ENCODE assay signal across 18 mouse cellular contexts in genomic region chr2:114968651-114969050, GRCm38 (mm10).
DNase-seq lines count a peak whose midpoint lies in the region; ATAC-seq and TF ChIP-seq lines count a peak whose summit lies in the region.
"Had no signal": no experiment of that assay in that cellular context is flagged by ENCODE, and none has a peak within 500 bp of the region (broad histone marks: within the 10 kb centered on the region; RNA-seq: fewer than 3 reads in every experiment).

No protein-coding gene starts in this region.

- H3K9me3 ChIP-seq in midbrain, postnatal 0 days (ENCODE audit: low read length) = no peaks in the 10 kb centered on the region
- H3K9me3 ChIP-seq: hindbrain, embryonic 13.5 days; intestine, embryonic 15.5 days had no signal

- DNase-seq in frontal cortex, adult 2 months (ENCODE audit: extremely low spot score in 1 of 2, low spot score in 1 of 2) = peak; percentile 2 to 11
- DNase-seq in frontal cortex, postnatal 14 days (ENCODE audit: low spot score in 2 of 2) = no peak
- DNase-seq in right cerebral cortex, adult 18-20 months = peak; percentile 1
- DNase-seq in right cerebral cortex, postnatal 14 days = no peak
- DNase-seq in telencephalon, adult 2 months (ENCODE audit: low read depth, low spot score) = peak; percentile 34
- DNase-seq in midbrain, postnatal 0 days (ENCODE audit: low spot score) = no peak
- DNase-seq: adrenal gland, adult 2 months; adrenal gland, postnatal 14 days; cerebellum, adult 18-20 months; cerebellum, adult 9-10 months; cerebellum, postnatal 14 days; gastrocnemius, postnatal 14 days had no signal

- TF ChIP-seq CTCF in midbrain, postnatal 0 days (IDR thresholded peaks at IDR 0.05) = no peak

- no peak overlapping the region for H3K9ac ChIP-seq in midbrain, postnatal 0 days (replicated peaks; ENCODE audit: low read length, poor library complexity, severe bottlenecking)
- H3K9ac ChIP-seq: hindbrain, embryonic 13.5 days; intestine, embryonic 15.5 days had no signal

- WGBS in midbrain, postnatal 0 days = 41% methylated on average over 1 of the region's 1 CpGs

- no peak overlapping the region for H3K4me3 ChIP-seq in midbrain, postnatal 0 days (ENCODE audit: low read depth, low read length)
- H3K4me3 ChIP-seq: hindbrain, embryonic 13.5 days; intestine, embryonic 15.5 days had no signal

- no peak overlapping the region for H3K27ac ChIP-seq in midbrain, postnatal 0 days (ENCODE audit: low read depth, low read length)
- H3K27ac ChIP-seq: hindbrain, embryonic 13.5 days; intestine, embryonic 15.5 days had no signal

- no peaks in the 10 kb centered on the region for H3K36me3 ChIP-seq in midbrain, postnatal 0 days (ENCODE audit: insufficient read depth, low read length)
- H3K36me3 ChIP-seq: hindbrain, embryonic 13.5 days; intestine, embryonic 15.5 days had no signal

- H3K4me2 ChIP-seq in midbrain, postnatal 0 days (ENCODE audit: low read depth, low read length, poor library complexity, severe bottlenecking) = no peak overlapping the region
- H3K4me2 ChIP-seq: heart, embryonic 11.5 days; hindbrain, embryonic 13.5 days; intestine, embryonic 15.5 days had no signal

- H3K4me1 ChIP-seq in midbrain, postnatal 0 days (ENCODE audit: insufficient read depth, low read length) = no peaks in the 10 kb centered on the region
- H3K4me1 ChIP-seq: hindbrain, embryonic 13.5 days; intestine, embryonic 15.5 days had no signal

- ATAC-seq in midbrain, postnatal 0 days (ENCODE audit: low FRiP score) = no peak
- ATAC-seq: CD4-positive, CD25-positive, alpha-beta regulatory T cell, adult 4 months; forebrain, embryonic 14.5 days; hindbrain, embryonic 16.5 days; intestine, embryonic 15.5 days had no signal

- H3K27me3 ChIP-seq in midbrain, postnatal 0 days (ENCODE audit: insufficient read depth, low read length) = no peaks in the 10 kb centered on the region
- H3K27me3 ChIP-seq: hindbrain, embryonic 13.5 days; intestine, embryonic 15.5 days had no signal

Comparison
In these comparisons a context has a peak if more than half of its experiments do, and no peak if none do; other contexts are left out.
1. DNase-seq: peak in frontal cortex, adult 2 months (2 of 2), right cerebral cortex, adult 18-20 months (single experiment) and telencephalon, adult 2 months (single experiment); none in frontal cortex, postnatal 14 days (0 of 2), right cerebral cortex, postnatal 14 days (single experiment) and midbrain, postnatal 0 days (single experiment).